Mouse (Mus musculus) C2C12 (cell line): Measurements from ENCODE around the gene Grik4.

ENCODE experiments used
- CTCF ChIP-seq: IDR thresholded peaks from one replicate; pipeline ENCODE4 v1.5.1; 2011; ENCODE audit not compliant: control insufficient read depth, insufficient read depth, insufficient read length
- MAX ChIP-seq: IDR thresholded peaks from one replicate; pipeline ENCODE4 v1.6.1; 2011; ENCODE audit warnings: mild to moderate bottlenecking, control low read depth
- USF1 ChIP-seq: IDR thresholded peaks from one replicate; pipeline ENCODE4 v1.6.1; 2011; ENCODE audit warnings: low read depth, mild to moderate bottlenecking, control low read depth, moderate library complexity

DNA sequence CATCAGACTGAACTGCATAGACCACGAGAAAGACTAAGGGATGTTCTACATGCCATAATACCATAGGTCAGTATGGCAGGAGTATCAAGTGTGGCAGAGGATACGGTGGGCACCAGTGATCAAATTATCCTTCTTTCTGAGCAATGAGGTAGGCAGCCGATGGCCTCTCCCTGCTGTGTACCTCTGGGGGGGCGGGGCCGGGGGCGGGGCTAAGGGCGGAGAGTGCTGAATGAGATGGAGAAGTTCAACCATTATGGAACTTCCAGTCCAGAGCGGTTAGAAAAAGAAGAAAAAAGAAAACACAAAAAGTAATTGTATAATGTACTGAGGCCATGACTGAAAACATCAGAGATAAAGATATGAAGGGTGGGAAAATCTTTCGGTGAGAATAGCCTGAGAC lies 74.0 kb downstream of the Grik4 start:
- TF ChIP-seq CTCF (no peak), MAX (no peak), USF1 (no peak)
